8 mouse cellular contexts compared by ENCODE assay signal in the genomic region with DNA sequence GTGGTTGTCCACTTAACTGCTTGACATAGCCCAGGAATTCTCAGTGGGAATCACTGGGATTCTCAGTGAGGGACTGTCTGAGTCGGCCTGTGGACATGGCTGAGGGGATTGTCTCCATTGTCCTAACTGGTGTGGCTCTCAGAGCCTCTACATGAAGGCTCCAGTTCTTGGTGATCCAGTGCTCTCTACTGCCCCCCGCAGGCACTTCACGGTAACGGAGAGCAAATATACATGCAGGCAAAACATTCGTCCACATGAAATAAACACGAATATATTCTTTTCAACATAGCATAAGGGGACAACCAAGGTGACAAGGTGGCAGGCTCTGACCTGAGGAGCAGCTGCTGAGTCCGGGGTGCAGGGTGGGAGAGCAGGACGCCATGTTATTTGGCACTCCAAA. TPM values are rescaled to one million over a fixed set of nuclear protein-coding genes. Genes with fewer than 3 reads are reported as not detected.
A peak's percentile ranks its signal among the peaks of the same experiment; 100 is the strongest.
DNase-seq lines count a peak whose midpoint lies in the region; ATAC-seq and TF ChIP-seq lines count a peak whose summit lies in the region.

No protein-coding gene starts in this region.

- H3K4me3 ChIP-seq in bone marrow macrophage, adult 2 months (ENCODE audit: insufficient read depth, low read length), result no peak overlapping the region

- ATAC-seq in CD4-positive, CD25-positive, alpha-beta regulatory T cell, adult 4 months, result no peak

- no peak overlapping the region for H3K27ac ChIP-seq in bone marrow macrophage, adult 2 months (ENCODE audit: insufficient read depth, low read depth, low read length)

- no peaks in the 10 kb centered on the region for H3K4me1 ChIP-seq in bone marrow macrophage, adult 2 months (ENCODE audit: control insufficient read depth, insufficient read depth, low read length)

- peak; percentile 48; the same call in 1 of the 2 replicates for TF ChIP-seq CTCF in bone marrow macrophage, adult 2 months (IDR thresholded peaks at IDR 0.05; ENCODE audit: low read depth, low read length)

- no peak for TF ChIP-seq POLR2A in bone marrow macrophage, adult 2 months (IDR thresholded peaks at IDR 0.05; ENCODE audit: borderline replicate concordance, low read depth, low read length)

- DNase-seq in CD4-positive, CD25-positive, alpha-beta regulatory T cell, adult 2 months (ENCODE audit: low read depth, low spot score), result peak; percentile 60
- peak; percentile 33 for DNase-seq in layer of hippocampus, adult 11-12 months (ENCODE audit: low spot score)
- DNase-seq in layer of hippocampus, adult 9-11 months, result no peak
- peak; percentile 59 for DNase-seq in kidney, postnatal 10 days
- DNase-seq in mesoderm, embryonic 11.5 days (ENCODE audit: low read depth, low spot score), result peak; percentile 41
- DNase-seq in urinary bladder, postnatal 25 days (ENCODE audit: low spot score), result no peak

RNA-seq across cellular contexts. Expression of gene Col17a1, which starts 17.5 kb away (rescaled TPM):
- not detected for polyA plus RNA-seq in CD4-positive, CD25-positive, alpha-beta regulatory T cell, adult 4 months (2017; shearing (Covaris generic))
- polyA plus RNA-seq in bone marrow macrophage, adult 2 months (2012; ENCODE audit: insufficient read depth, insufficient read length, missing spikeins), result not detected in 2 replicates

RNA-seq across cellular contexts. Expression of gene Sfr1, which starts 57.1 kb away (rescaled TPM):
- 100 to 1,000 TPM; 144 to 161 TPM for polyA plus RNA-seq in CD4-positive, CD25-positive, alpha-beta regulatory T cell, adult 4 months (2017; shearing (Covaris generic))
- 105 and 108 TPM in 2 replicates for polyA plus RNA-seq in bone marrow macrophage, adult 2 months (2012; ENCODE audit: insufficient read depth, insufficient read length, missing spikeins)

Comparison
In these comparisons a context has a peak if more than half of its experiments do, and no peak if none do; other contexts are left out.
1. DNase-seq: peak in CD4-positive, CD25-positive, alpha-beta regulatory T cell, adult 2 months (single experiment), layer of hippocampus, adult 11-12 months (single experiment), kidney, postnatal 10 days (single experiment) and mesoderm, embryonic 11.5 days (single experiment); none in layer of hippocampus, adult 9-11 months (single experiment) and urinary bladder, postnatal 25 days (single experiment).